Mouse (Mus musculus): Measurements from ENCODE around the gene Socs3. TPM values are rescaled to one million over a fixed set of nuclear protein-coding genes. Genes with fewer than 3 reads are reported as not detected.

Socs3 gene
- polyA plus RNA-seq, 1 experiment, result 6.6 TPM

- Histone ChIP-seq H3K4me1 (ENCODE audit: control insufficient read depth, insufficient read depth, insufficient read length, low read length) (peaks cover 27% of the 10 kb centered on the region), H3K4me3 (ENCODE audit: insufficient read depth, low read depth, low read length) (peak overlapping the region; percentile 91; the same call in 1 of the 2 replicates), H3K27ac (replicated peaks; ENCODE audit: low read depth, low read length) (no peak overlapping the region)
Observed at GRCm38 (mm10) chr11:117987968-117988367, 18.1 kb upstream of the Socs3 start.

- H3K27ac ChIP-seq (replicated peaks; ENCODE audit: low read depth, low read length), result 0 out of 2 replicates have a peak overlapping the region, but pooled peaks have one; percentile 9
- peaks cover 18% of the 10 kb centered on the region for H3K4me1 ChIP-seq (ENCODE audit: control insufficient read depth, insufficient read depth, insufficient read length, low read length)
- peak overlapping the region; percentile 91 for H3K4me3 ChIP-seq (ENCODE audit: insufficient read depth, low read depth, low read length)
Observed at GRCm38 (mm10) chr11:117987032-117987451, 17.2 kb upstream of the Socs3 start.

- Histone ChIP-seq H3K4me3 (ENCODE audit: insufficient read depth, low read depth, low read length) (peak within 1 kb of the TSS; percentile 91), H3K27ac (replicated peaks; ENCODE audit: low read depth, low read length) (peak within 1 kb of the TSS; percentile 25; the same call in 1 of the 2 replicates), H3K4me1 (ENCODE audit: control insufficient read depth, insufficient read depth, insufficient read length, low read length) (peaks cover 12% of the 10 kb centered on the region)
Observed at GRCm38 (mm10) chr11:117986126-117987031, 16.5 kb upstream of the Socs3 start, which contains the start of gene Pgs1. Pgs1 (plus strand) TSS chr11:117986292.

GRCm38 (mm10) chr11:117983770-117984169 lies 13.9 kb upstream of the Socs3 start:
- Histone ChIP-seq H3K4me3 (ENCODE audit: insufficient read depth, low read depth, low read length) (no peak overlapping the region), H3K4me1 (ENCODE audit: control insufficient read depth, insufficient read depth, insufficient read length, low read length) (peaks cover 2% of the 10 kb centered on the region; the same call in 1 of the 2 replicates), H3K27ac (replicated peaks; ENCODE audit: low read depth, low read length) (no peak overlapping the region)

- Histone ChIP-seq H3K4me3 (ENCODE audit: insufficient read depth, low read depth, low read length) (no peak overlapping the region), H3K4me1 (ENCODE audit: control insufficient read depth, insufficient read depth, insufficient read length, low read length) (peaks cover 2% of the 10 kb centered on the region; the same call in 1 of the 2 replicates), H3K27ac (replicated peaks; ENCODE audit: low read depth, low read length) (no peak overlapping the region)
Observed at GRCm38 (mm10) chr11:117982426-117982825, 12.6 kb upstream of the Socs3 start.

- Histone ChIP-seq H3K4me1 (ENCODE audit: control insufficient read depth, insufficient read depth, insufficient read length, low read length) (no peaks in the 10 kb centered on the region), H3K27ac (replicated peaks; ENCODE audit: low read depth, low read length) (no peak overlapping the region), H3K4me3 (ENCODE audit: insufficient read depth, low read depth, low read length) (no peak overlapping the region)
Observed at GRCm38 (mm10) chr11:117979388-117979787, 9.5 kb upstream of the Socs3 start.

- H3K27ac ChIP-seq (replicated peaks; ENCODE audit: low read depth, low read length), result no peak overlapping the region
- no peaks in the 10 kb centered on the region for H3K4me1 ChIP-seq (ENCODE audit: control insufficient read depth, insufficient read depth, insufficient read length, low read length)
- H3K4me3 ChIP-seq (ENCODE audit: insufficient read depth, low read depth, low read length), result no peak overlapping the region
Observed at GRCm38 (mm10) chr11:117977694-117978360, 8.0 kb upstream of the Socs3 start.

GRCm38 (mm10) chr11:117976081-117976582 lies 6.3 kb upstream of the Socs3 start:
- Histone ChIP-seq H3K27ac (replicated peaks; ENCODE audit: low read depth, low read length) (no peak overlapping the region), H3K4me1 (ENCODE audit: control insufficient read depth, insufficient read depth, insufficient read length, low read length) (no peaks in the 10 kb centered on the region), H3K4me3 (ENCODE audit: insufficient read depth, low read depth, low read length) (no peak overlapping the region)

GRCm38 (mm10) chr11:117975211-117975967 lies 5.5 kb upstream of the Socs3 start:
- H3K4me1 ChIP-seq (ENCODE audit: control insufficient read depth, insufficient read depth, insufficient read length, low read length), result no peaks in the 10 kb centered on the region
- no peak overlapping the region for H3K4me3 ChIP-seq (ENCODE audit: insufficient read depth, low read depth, low read length)
- no peak overlapping the region for H3K27ac ChIP-seq (replicated peaks; ENCODE audit: low read depth, low read length)

GRCm38 (mm10) chr11:117974327-117975125 lies 4.7 kb upstream of the Socs3 start:
- no peaks in the 10 kb centered on the region for H3K4me1 ChIP-seq (ENCODE audit: control insufficient read depth, insufficient read depth, insufficient read length, low read length)
- H3K27ac ChIP-seq (replicated peaks; ENCODE audit: low read depth, low read length), result no peak overlapping the region
- no peak overlapping the region for H3K4me3 ChIP-seq (ENCODE audit: insufficient read depth, low read depth, low read length)

- no peak overlapping the region for H3K27ac ChIP-seq (replicated peaks; ENCODE audit: low read depth, low read length)
- no peaks in the 10 kb centered on the region for H3K4me1 ChIP-seq (ENCODE audit: control insufficient read depth, insufficient read depth, insufficient read length, low read length)
- H3K4me3 ChIP-seq (ENCODE audit: insufficient read depth, low read depth, low read length), result no peak overlapping the region
Observed at GRCm38 (mm10) chr11:117973569-117973968, 3.7 kb upstream of the Socs3 start.

- Histone ChIP-seq H3K4me1 (ENCODE audit: control insufficient read depth, insufficient read depth, insufficient read length, low read length) (no peaks in the 10 kb centered on the region), H3K27ac (replicated peaks; ENCODE audit: low read depth, low read length) (no peak overlapping the region), H3K4me3 (ENCODE audit: insufficient read depth, low read depth, low read length) (no peak overlapping the region)
Observed at GRCm38 (mm10) chr11:117972656-117973558, 3.1 kb upstream of the Socs3 start.

- Histone ChIP-seq H3K4me3 (ENCODE audit: insufficient read depth, low read depth, low read length) (no peak overlapping the region), H3K4me1 (ENCODE audit: control insufficient read depth, insufficient read depth, insufficient read length, low read length) (peaks cover 5% of the 10 kb centered on the region), H3K27ac (replicated peaks; ENCODE audit: low read depth, low read length) (no peak overlapping the region)
Observed at GRCm38 (mm10) chr11:117971646-117972242, 1.9 kb upstream of the Socs3 start.
